Mouse (Mus musculus) liver, embryonic 14.5 days (tissue): ENCODE results near the gene 4930469K13Rik.

ENCODE experiments used
- CTCF ChIP-seq: IDR thresholded peaks from 2 replicates; pipeline ENCODE4 v1.5.1; 2016; ENCODE audit warnings: antibody characterized with exemption, low read depth, control low read depth
- EP300 ChIP-seq: IDR thresholded peaks from 2 replicates; pipeline ENCODE4 v1.6.1; 2016; ENCODE audit warnings: antibody characterized with exemption, low read depth

DNA sequence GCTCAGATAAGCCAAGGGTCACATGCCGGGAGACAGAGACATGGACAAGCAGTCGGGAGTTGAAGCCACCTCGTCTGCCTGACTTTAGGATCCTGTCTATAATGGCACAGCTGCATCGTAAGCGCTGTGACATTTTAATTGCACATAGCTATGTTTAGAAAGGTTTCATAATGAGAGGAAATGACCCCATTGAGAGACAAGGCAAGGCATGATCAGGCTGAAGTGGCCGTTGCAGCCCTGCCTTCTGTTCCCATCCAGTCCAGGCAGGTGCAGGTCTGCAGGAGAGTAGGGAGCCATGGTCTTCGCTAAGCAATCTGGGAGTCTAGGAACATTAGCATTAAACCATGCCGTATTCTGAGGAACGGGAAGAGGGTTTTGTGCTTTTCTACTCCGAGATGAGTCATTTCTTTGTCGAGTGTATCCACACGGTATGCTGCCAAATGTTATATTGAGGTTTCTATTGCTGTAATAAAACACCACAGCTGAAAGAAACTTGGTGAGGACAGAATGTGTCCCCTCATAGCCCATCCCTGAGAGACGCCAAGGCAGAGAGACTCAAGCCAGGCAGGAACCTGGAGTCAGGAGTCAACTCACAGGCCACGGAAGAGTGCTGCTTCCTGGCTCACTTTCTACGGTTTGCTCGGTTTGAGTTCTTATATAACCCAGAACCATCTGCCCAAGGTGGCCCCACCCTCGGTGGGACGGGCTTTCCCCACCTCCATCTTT, 165.8 kb downstream of the 4930469K13Rik start:
- TF ChIP-seq CTCF (no peak), EP300 (no peak)
